Mouse (Mus musculus): ENCODE measurements at regions not wholly inside any gene's neighbourhood (a gene's known extent, or its start where the extent isn't known, plus 50 kb on each side); places are given as distances from the start of the nearest gene placed in this dataset.

- no peak for ATAC-seq
- H3K27me3 ChIP-seq, result no peaks in the 10 kb centered on the region
- in situ Hi-C loops (cut with MboI; ENCODE audit: low pct_unique_long_range_greater_than_20kb), result no loop called here
- no peak for TF ChIP-seq CTCF (IDR thresholded peaks at IDR 0.05)
- DNase-seq (ENCODE audit: low read depth, low spot score), result no peak
- ChIA-PET POLR2A (no interaction called here), CTCF (no interaction called here)
Measured at GRCm38 (mm10) chr12:109539046-109539445, 61.1 kb downstream of the Rtl1 start.

DNA sequence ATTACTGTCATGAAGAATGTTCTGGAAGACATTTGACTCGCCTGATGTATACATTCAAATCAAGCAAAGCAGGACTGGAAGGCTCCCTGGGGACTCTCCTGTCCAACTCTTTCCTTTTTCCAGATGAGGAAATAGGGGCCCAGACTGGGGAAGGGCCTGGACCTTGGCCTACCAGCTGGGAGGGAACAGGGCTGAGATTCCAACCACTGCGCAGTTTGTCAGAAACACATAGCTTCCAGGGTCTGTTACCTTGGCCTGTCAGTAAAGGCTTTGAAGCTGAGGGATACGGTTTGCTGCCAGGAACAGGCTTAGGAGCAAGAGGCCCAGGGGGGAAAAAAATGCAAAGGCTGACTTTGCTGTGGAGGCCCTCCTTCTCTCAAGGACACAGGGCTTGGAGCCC is 61.5 kb downstream of the Rtl1 start:
- in situ Hi-C loops (cut with MboI; ENCODE audit: low pct_unique_long_range_greater_than_20kb), result no loop called here
- ChIA-PET POLR2A (no interaction called here), CTCF (no interaction called here)
- no peaks in the 10 kb centered on the region for H3K27me3 ChIP-seq
- no peak for ATAC-seq
- no peak for TF ChIP-seq CTCF (IDR thresholded peaks at IDR 0.05)
- DNase-seq (ENCODE audit: low read depth, low spot score), result no peak

- ChIA-PET POLR2A (no interaction called here), CTCF (no interaction called here)
- H3K27me3 ChIP-seq, result no peaks in the 10 kb centered on the region
- ATAC-seq (no peak), DNase-seq (ENCODE audit: low read depth, low spot score) (no peak)
- in situ Hi-C loops (cut with MboI; ENCODE audit: low pct_unique_long_range_greater_than_20kb), result no loop called here
- no peak for TF ChIP-seq CTCF (IDR thresholded peaks at IDR 0.05)
Measured at GRCm38 (mm10) chr12:109536536-109536935, 63.6 kb downstream of the Rtl1 start.

DNA sequence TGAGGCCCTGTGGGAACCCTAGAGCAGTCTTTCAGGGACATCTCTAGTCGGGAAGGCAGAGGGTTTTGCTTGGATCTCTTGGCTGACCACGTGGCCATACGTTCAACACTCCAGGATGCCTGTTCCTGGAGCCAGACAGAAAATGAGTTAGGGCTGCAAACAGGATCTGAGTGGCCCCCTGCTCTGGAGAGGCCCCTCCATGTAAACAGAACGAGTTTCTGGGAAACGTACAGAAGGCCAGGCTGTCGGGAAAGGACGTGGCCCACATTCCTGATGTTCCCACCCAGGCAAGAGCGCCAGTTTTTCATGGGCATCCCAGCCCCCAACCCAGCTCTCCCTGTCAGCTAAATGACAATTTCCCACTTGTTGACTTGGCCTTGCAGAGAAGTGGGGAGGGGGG is 67.7 kb downstream of the Rtl1 start:
- ChIA-PET POLR2A (no interaction called here), CTCF (no interaction called here)
- no peaks in the 10 kb centered on the region for H3K27me3 ChIP-seq
- in situ Hi-C loops (cut with MboI; ENCODE audit: low pct_unique_long_range_greater_than_20kb), result no loop called here
- DNase-seq (ENCODE audit: low read depth, low spot score) (no peak), ATAC-seq (no peak)
- TF ChIP-seq CTCF (IDR thresholded peaks at IDR 0.05), result no peak

GRCm38 (mm10) chr12:109531347-109532023 is 68.6 kb downstream of the Rtl1 start:
- H3K27me3 ChIP-seq, result no peaks in the 10 kb centered on the region
- CTCF ChIA-PET, result interaction anchor here (1.0 kb wide), 1 partner anchor 10 kb away, joined by 3 read pairs; no protein-coding TSS in a partner anchor
- in situ Hi-C loops (cut with MboI; ENCODE audit: low pct_unique_long_range_greater_than_20kb), result no loop called here
- no peak for TF ChIP-seq CTCF (IDR thresholded peaks at IDR 0.05)
- POLR2A ChIA-PET, result no interaction called here
- ATAC-seq (no peak), DNase-seq (ENCODE audit: low read depth, low spot score) (no peak)

DNA sequence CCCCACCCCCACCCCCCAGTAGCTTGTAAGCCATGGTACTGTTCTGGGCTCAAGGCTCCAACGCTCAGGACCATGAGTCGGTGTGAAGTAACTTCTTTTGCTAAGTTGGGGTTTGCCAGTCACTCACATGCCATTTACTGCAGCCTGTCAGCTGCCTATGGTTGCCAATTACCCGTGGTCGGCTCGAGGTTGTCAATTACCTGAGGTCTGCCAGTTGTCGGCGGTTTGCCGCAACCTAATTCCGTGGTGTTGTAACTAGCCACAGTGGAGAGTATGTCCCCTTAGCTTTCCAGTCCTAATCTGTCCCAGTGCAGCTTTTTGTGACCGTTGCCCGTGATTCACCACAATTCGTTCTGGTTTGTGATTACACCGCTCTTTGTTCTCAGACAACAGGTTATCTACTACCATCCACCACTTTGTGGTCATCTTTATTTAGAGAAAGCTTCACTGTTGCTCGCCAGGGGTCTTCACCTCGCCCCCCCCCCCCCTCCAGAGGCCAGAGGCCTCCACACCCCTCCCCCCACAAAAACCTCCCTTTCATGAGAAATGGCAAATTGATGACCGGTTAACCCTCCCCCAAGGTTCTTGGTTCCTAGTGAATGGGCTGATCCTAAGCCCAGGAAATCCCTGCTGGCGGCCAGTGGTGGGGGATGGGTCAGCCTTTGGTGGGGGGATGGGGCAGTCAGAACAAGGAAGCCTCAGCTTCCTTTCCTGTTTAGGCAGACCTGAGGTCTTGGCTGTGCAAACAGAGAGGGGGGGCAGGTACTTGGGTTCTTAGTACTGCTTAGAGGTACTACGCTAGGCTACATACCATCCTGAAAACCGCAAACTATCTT is 69.7 kb downstream of the Rtl1 start:
- TF ChIP-seq CTCF (IDR thresholded peaks at IDR 0.05), result no peak
- in situ Hi-C loops (cut with MboI; ENCODE audit: low pct_unique_long_range_greater_than_20kb), result no loop called here
- POLR2A ChIA-PET, result no interaction called here

GRCm38 (mm10) chr12:109529501-109529900 is 70.6 kb downstream of the Rtl1 start:
- DNase-seq (ENCODE audit: low read depth, low spot score) (no peak), ATAC-seq (no peak)
- ChIA-PET POLR2A (no interaction called here), CTCF (interaction anchor here (1.3 kb wide), 1 partner anchor 22 kb away, joined by 3 read pairs; no protein-coding TSS in a partner anchor)
- no peak for TF ChIP-seq CTCF (IDR thresholded peaks at IDR 0.05)
- in situ Hi-C loops (cut with MboI; ENCODE audit: low pct_unique_long_range_greater_than_20kb), result no loop called here
- H3K27me3 ChIP-seq, result no peaks in the 10 kb centered on the region

More for the DNA sequence above, 69.7 kb downstream of the Rtl1 start:
- no peak for ATAC-seq
- no peak for DNase-seq (ENCODE audit: low read depth, low spot score)
- CTCF ChIA-PET, result interaction anchor here (1.0 to 1.3 kb wide), 2 partner anchors 9 to 21 kb away, joined by 3 read pairs; no protein-coding TSS in a partner anchor
- no peaks in the 10 kb centered on the region for H3K27me3 ChIP-seq

DNA sequence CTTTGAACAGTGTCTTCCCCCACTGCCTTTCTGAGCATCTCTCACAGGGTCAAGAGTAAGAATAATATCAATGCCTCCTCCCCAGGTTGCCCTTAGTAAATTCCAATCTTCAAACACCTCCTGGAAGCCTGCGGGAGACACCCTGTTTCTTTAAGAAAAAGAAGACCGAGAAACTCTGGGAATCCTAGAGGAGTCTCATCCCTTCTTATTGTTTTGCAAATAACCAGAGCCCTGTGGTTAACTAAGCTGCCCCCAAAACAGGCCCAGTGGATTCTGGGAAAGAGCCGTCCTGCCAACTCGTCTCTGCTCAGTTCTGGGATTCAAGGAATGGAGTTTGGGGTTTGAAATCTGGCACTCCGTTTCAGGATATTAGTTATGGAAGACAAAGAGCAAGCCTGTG is 71.2 kb downstream of the Rtl1 start:
- no peaks in the 10 kb centered on the region for H3K27me3 ChIP-seq
- no peak for DNase-seq (ENCODE audit: low read depth, low spot score)
- ChIA-PET CTCF (no interaction called here), POLR2A (no interaction called here)
- in situ Hi-C loops (cut with MboI; ENCODE audit: low pct_unique_long_range_greater_than_20kb), result no loop called here
- ATAC-seq, result no peak
- TF ChIP-seq CTCF (IDR thresholded peaks at IDR 0.05), result no peak

DNA sequence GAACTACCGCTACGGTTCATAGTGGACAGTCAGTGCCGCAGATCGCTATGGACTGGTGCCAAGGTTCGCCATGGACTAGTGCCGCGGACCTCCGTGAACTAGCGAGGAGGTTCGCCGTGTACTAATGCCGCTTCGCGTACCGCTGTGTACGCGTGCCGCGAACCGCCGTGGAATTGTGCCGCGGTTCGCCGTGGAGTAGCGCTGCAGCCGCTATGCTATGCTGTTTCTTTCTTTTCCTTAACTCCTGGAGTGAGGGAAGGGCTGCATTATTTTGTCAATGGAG is 71.9 kb downstream of the Rtl1 start:
- DNase-seq (ENCODE audit: low read depth, low spot score) (no peak), ATAC-seq (no peak)
- TF ChIP-seq CTCF (IDR thresholded peaks at IDR 0.05), result no peak
- no peaks in the 10 kb centered on the region for H3K27me3 ChIP-seq
- ChIA-PET POLR2A (no interaction called here), CTCF (no interaction called here)
- in situ Hi-C loops (cut with MboI; ENCODE audit: low pct_unique_long_range_greater_than_20kb), result no loop called here

GRCm38 (mm10) chr12:109527414-109528262 is 72.5 kb downstream of the Rtl1 start:
- H3K27me3 ChIP-seq, result no peaks in the 10 kb centered on the region
- in situ Hi-C loops (cut with MboI; ENCODE audit: low pct_unique_long_range_greater_than_20kb), result no loop called here
- POLR2A ChIA-PET, result no interaction called here
- CTCF ChIA-PET, result no interaction called here
- no peak for TF ChIP-seq CTCF (IDR thresholded peaks at IDR 0.05)
- DNase-seq (ENCODE audit: low read depth, low spot score) (no peak), ATAC-seq (no peak)

GRCm38 (mm10) chr12:109525613-109526012 is 73.0 kb downstream of the Dlk1 start:
- CTCF ChIA-PET, result no interaction called here
- no peak for DNase-seq (ENCODE audit: low read depth, low spot score)
- TF ChIP-seq CTCF (IDR thresholded peaks at IDR 0.05), result no peak
- in situ Hi-C loops (cut with MboI; ENCODE audit: low pct_unique_long_range_greater_than_20kb), result no loop called here
- no peak for ATAC-seq
- POLR2A ChIA-PET, result no interaction called here
- peaks cover 3% of the 10 kb centered on the region for H3K27me3 ChIP-seq
